Comparison of ENCODE assay signal across 27 mouse cellular contexts in the genomic region with DNA sequence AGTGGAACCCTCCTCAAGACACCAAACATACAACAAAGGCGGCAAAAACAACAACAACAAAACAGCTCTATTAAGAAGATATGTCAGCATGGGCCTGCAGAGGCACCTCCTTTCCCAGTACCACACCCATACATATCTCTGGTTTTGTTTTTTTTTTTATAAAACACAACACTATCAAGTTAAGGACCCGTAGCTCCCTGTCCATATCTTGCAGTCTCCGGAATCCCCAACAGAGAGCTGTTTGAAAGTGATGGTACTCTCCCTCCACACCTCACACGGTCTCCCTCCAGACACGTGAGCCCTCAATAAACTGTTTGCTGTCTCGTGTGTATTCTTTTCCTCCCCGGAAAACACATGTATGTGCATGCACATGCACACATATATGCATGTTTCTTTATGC. TPM values are rescaled to one million over a fixed set of nuclear protein-coding genes. Genes with fewer than 3 reads are reported as not detected.
DNase-seq lines count a peak whose midpoint lies in the region; ATAC-seq and TF ChIP-seq lines count a peak whose summit lies in the region.
"Had no signal": no experiment of that assay in that cellular context is flagged by ENCODE, and none has a peak within 500 bp of the region (broad histone marks: within the 10 kb centered on the region; RNA-seq: fewer than 3 reads in every experiment).

No protein-coding gene starts in this region.

- TF ChIP-seq EP300 in liver, postnatal 0 days (IDR thresholded peaks at IDR 0.05; ENCODE audit: low read depth), result no peak

- WGBS in liver, embryonic 12.5 days (ENCODE audit: insufficient replicate concordance), result 62% methylated on average over 7 of the region's 7 CpGs
- 69% methylated on average over 7 of the region's 7 CpGs for WGBS in liver, postnatal 0 days (ENCODE audit: insufficient replicate concordance)
- 42% methylated on average over 7 of the region's 7 CpGs for WGBS in liver, embryonic 15.5 days (ENCODE audit: insufficient replicate concordance)
- WGBS in liver, embryonic 11.5 days, result 72% methylated on average over 7 of the region's 7 CpGs
- 89% methylated on average over 7 of the region's 7 CpGs for WGBS in forebrain, embryonic 15.5 days
- 93% methylated on average over 7 of the region's 7 CpGs for WGBS in midbrain, embryonic 13.5 days

- peaks cover 20% of the 10 kb centered on the region for H3K4me1 ChIP-seq in liver, embryonic 12.5 days
- peaks cover 8% of the 10 kb centered on the region; the same call in 1 of the 2 replicates for H3K4me1 ChIP-seq in liver, postnatal 0 days (ENCODE audit: insufficient read depth)
- peaks cover 12% of the 10 kb centered on the region for H3K4me1 ChIP-seq in liver, embryonic 15.5 days (replicated peaks)
- peaks cover 10% of the 10 kb centered on the region for H3K4me1 ChIP-seq in liver, embryonic 11.5 days (replicated peaks; ENCODE audit: control insufficient read depth, insufficient read depth, low read length)
- H3K4me1 ChIP-seq in forebrain, embryonic 15.5 days, result no peaks in the 10 kb centered on the region
- H3K4me1 ChIP-seq in midbrain, embryonic 13.5 days (replicated peaks), result no peaks in the 10 kb centered on the region

- H3K9ac ChIP-seq in liver, embryonic 12.5 days, result no peak overlapping the region; the same call in 1 of the 2 replicates
- H3K9ac ChIP-seq in liver, postnatal 0 days (replicated peaks), result no peak overlapping the region
- H3K9ac ChIP-seq in liver, embryonic 15.5 days, result no peak overlapping the region
- no peak overlapping the region for H3K9ac ChIP-seq in liver, embryonic 11.5 days (ENCODE audit: low read depth, low read length)
- no peak overlapping the region for H3K9ac ChIP-seq in forebrain, embryonic 15.5 days (replicated peaks)
- H3K9ac ChIP-seq in midbrain, embryonic 13.5 days (replicated peaks), result no peak overlapping the region
- H3K9ac ChIP-seq: embryonic facial prominence, embryonic 13.5 days; embryonic facial prominence, embryonic 15.5 days; forebrain, embryonic 12.5 days had no signal

- H3K4me2 ChIP-seq in liver, embryonic 12.5 days, result no peak overlapping the region
- no peak overlapping the region for H3K4me2 ChIP-seq in liver, postnatal 0 days (ENCODE audit: low read depth, low read length)
- H3K4me2 ChIP-seq in liver, embryonic 15.5 days, result no peak overlapping the region
- H3K4me2 ChIP-seq in liver, embryonic 11.5 days, result no peak overlapping the region
- no peak overlapping the region for H3K4me2 ChIP-seq in forebrain, embryonic 15.5 days (replicated peaks)
- no peak overlapping the region for H3K4me2 ChIP-seq in midbrain, embryonic 13.5 days (replicated peaks)
- H3K4me2 ChIP-seq: embryonic facial prominence, embryonic 13.5 days; embryonic facial prominence, embryonic 15.5 days; forebrain, embryonic 12.5 days had no signal

- ATAC-seq in liver, embryonic 12.5 days, result 0 out of 2 replicates have a peak, but pooled peaks have one; percentile 41
- ATAC-seq in liver, postnatal 0 days, result no peak
- ATAC-seq in liver, embryonic 15.5 days (ENCODE audit: insufficient read depth), result peak; percentile 19; the same call in 1 of the 2 replicates
- no peak for ATAC-seq in liver, embryonic 11.5 days (replicated peaks; ENCODE audit: low FRiP score)
- ATAC-seq in megakaryocyte progenitor cell, adult 5-6 weeks (replicated peaks; ENCODE audit: poor library complexity), result peak; percentile 64
- no peak for ATAC-seq in forebrain, embryonic 15.5 days (replicated peaks)
- no peak for ATAC-seq in midbrain, embryonic 13.5 days
- ATAC-seq: forebrain, embryonic 14.5 days had no signal

- 0 out of 2 replicates have a peak, but pooled peaks cover 6% of the 10 kb centered on the region for H3K27me3 ChIP-seq in liver, embryonic 12.5 days (replicated peaks)
- no peaks in the 10 kb centered on the region for H3K27me3 ChIP-seq in liver, postnatal 0 days (ENCODE audit: insufficient read depth, low read length)
- H3K27me3 ChIP-seq in liver, embryonic 15.5 days, result no peaks in the 10 kb centered on the region
- H3K27me3 ChIP-seq in liver, embryonic 11.5 days (replicated peaks; ENCODE audit: control insufficient read depth, insufficient read depth, low read length), result no peaks in the 10 kb centered on the region
- no peaks in the 10 kb centered on the region for H3K27me3 ChIP-seq in forebrain, embryonic 15.5 days
- no peaks in the 10 kb centered on the region for H3K27me3 ChIP-seq in midbrain, embryonic 13.5 days
- H3K27me3 ChIP-seq: embryonic facial prominence, embryonic 13.5 days; embryonic facial prominence, embryonic 15.5 days; forebrain, embryonic 12.5 days had no signal

- no peaks in the 10 kb centered on the region for H3K9me3 ChIP-seq in liver, embryonic 12.5 days (replicated peaks)
- no peaks in the 10 kb centered on the region for H3K9me3 ChIP-seq in liver, postnatal 0 days (ENCODE audit: low read length)
- no peaks in the 10 kb centered on the region for H3K9me3 ChIP-seq in liver, embryonic 15.5 days (replicated peaks)
- no peaks in the 10 kb centered on the region for H3K9me3 ChIP-seq in liver, embryonic 11.5 days (ENCODE audit: control insufficient read depth, low read length)
- H3K9me3 ChIP-seq in forebrain, embryonic 15.5 days, result no peaks in the 10 kb centered on the region
- H3K9me3 ChIP-seq in midbrain, embryonic 13.5 days, result no peaks in the 10 kb centered on the region
- H3K9me3 ChIP-seq: embryonic facial prominence, embryonic 13.5 days; embryonic facial prominence, embryonic 15.5 days; forebrain, embryonic 10.5 days; forebrain, embryonic 12.5 days had no signal

- no peak for TF ChIP-seq CTCF in liver, postnatal 0 days (IDR thresholded peaks at IDR 0.05; ENCODE audit: low read depth)

- DNase-seq in liver, postnatal 0 days, result no peak
- DNase-seq in liver, embryonic 11.5 days (ENCODE audit: low spot score), result no peak
- DNase-seq: adrenal gland, adult 2 months; adrenal gland, postnatal 10 days; adrenal gland, postnatal 25 days; cerebellum, adult 11 months; cerebellum, adult 18-20 months; cerebellum, adult 8-10 months; cerebellum, adult 9-11 months; cerebellum, postnatal 14 days; cerebellum, postnatal 36 days; embryo, embryonic 11 days had no signal

- no peak overlapping the region for H3K27ac ChIP-seq in liver, embryonic 12.5 days
- H3K27ac ChIP-seq in liver, postnatal 0 days (ENCODE audit: low read depth), result no peak overlapping the region
- no peak overlapping the region for H3K27ac ChIP-seq in liver, embryonic 15.5 days (replicated peaks)
- H3K27ac ChIP-seq in liver, embryonic 11.5 days (ENCODE audit: low read depth, low read length), result no peak overlapping the region
- H3K27ac ChIP-seq in forebrain, embryonic 15.5 days (replicated peaks), result no peak overlapping the region
- no peak overlapping the region for H3K27ac ChIP-seq in midbrain, embryonic 13.5 days
- H3K27ac ChIP-seq: embryonic facial prominence, embryonic 13.5 days; embryonic facial prominence, embryonic 15.5 days; forebrain, embryonic 10.5 days; forebrain, embryonic 12.5 days had no signal

- no peak overlapping the region for H3K4me3 ChIP-seq in liver, embryonic 12.5 days
- H3K4me3 ChIP-seq in liver, postnatal 0 days (ENCODE audit: low read depth, low read length), result no peak overlapping the region
- H3K4me3 ChIP-seq in liver, embryonic 15.5 days (replicated peaks), result no peak overlapping the region
- no peak overlapping the region for H3K4me3 ChIP-seq in liver, embryonic 11.5 days (ENCODE audit: low read depth, low read length)
- H3K4me3 ChIP-seq in forebrain, embryonic 15.5 days, result no peak overlapping the region
- no peak overlapping the region for H3K4me3 ChIP-seq in midbrain, embryonic 13.5 days (replicated peaks)
- H3K4me3 ChIP-seq: embryonic facial prominence, embryonic 13.5 days; embryonic facial prominence, embryonic 15.5 days; erythroblast, embryonic 14.5 days; forebrain, embryonic 10.5 days; forebrain, embryonic 12.5 days had no signal

- H3K36me3 ChIP-seq in liver, embryonic 12.5 days, result no peaks in the 10 kb centered on the region
- H3K36me3 ChIP-seq in liver, postnatal 0 days (replicated peaks; ENCODE audit: insufficient read depth, low read length), result no peaks in the 10 kb centered on the region
- no peaks in the 10 kb centered on the region for H3K36me3 ChIP-seq in liver, embryonic 15.5 days (replicated peaks)
- no peaks in the 10 kb centered on the region for H3K36me3 ChIP-seq in liver, embryonic 11.5 days (ENCODE audit: control insufficient read depth, insufficient read depth, low read length)
- no peaks in the 10 kb centered on the region for H3K36me3 ChIP-seq in forebrain, embryonic 15.5 days
- H3K36me3 ChIP-seq in midbrain, embryonic 13.5 days, result no peaks in the 10 kb centered on the region
- H3K36me3 ChIP-seq: embryonic facial prominence, embryonic 13.5 days; embryonic facial prominence, embryonic 15.5 days; forebrain, embryonic 10.5 days; forebrain, embryonic 12.5 days had no signal

RNA-seq across cellular contexts. Expression of a gene that starts 43.8 kb away (rescaled TPM):
- not detected in 2 replicates for polyA plus RNA-seq in liver, embryonic 12.5 days (2016; fragmentation: Nextera tagmentation; extraction: Ambion mirVana)
- 0.47 and 0.67 TPM in 2 replicates for polyA plus RNA-seq in liver, postnatal 0 days (2015; fragmentation: Nextera tagmentation; extraction: Ambion mirVana)
- 0.38 and 0.48 TPM in 2 replicates for polyA plus RNA-seq in liver, embryonic 15.5 days (2015; fragmentation: Nextera tagmentation; extraction: Ambion mirVana)
- not detected in 2 replicates for polyA plus RNA-seq in liver, embryonic 11.5 days (2014; fragmentation: Nextera tagmentation; extraction: Ambion mirVana)
- total RNA-seq in megakaryocyte progenitor cell, adult 5-6 weeks (2015), result not detected in 2 replicates
- not detected in 2 replicates for total RNA-seq in megakaryocyte progenitor cell, adult 5-6 weeks (2017)
- polyA plus RNA-seq in forebrain, embryonic 15.5 days (2015; fragmentation: Nextera tagmentation; extraction: Ambion mirVana), result not detected in 2 replicates
- not detected in 2 replicates for polyA plus RNA-seq in midbrain, embryonic 13.5 days (2015; fragmentation: Nextera tagmentation; extraction: Ambion mirVana)
- total RNA-seq: adrenal gland, adult 2 months; adrenal gland, postnatal 10 days; adrenal gland, postnatal 25 days; common myeloid progenitor, adult 5-6 weeks; MEL had no signal
- polyA plus RNA-seq: adrenal gland, adult 2 months; brain, embryonic 14.5 days; C2C12; embryonic facial prominence, embryonic 13.5 days; embryonic facial prominence, embryonic 15.5 days; erythroblast, embryonic 14.5 days; forebrain, embryonic 10.5 days; forebrain, embryonic 12.5 days; forebrain, embryonic 14.5 days had no signal

RNA-seq across cellular contexts. Expression of a gene that starts 46.8 kb away (rescaled TPM):
- polyA plus RNA-seq in liver, embryonic 12.5 days (2016; fragmentation: Nextera tagmentation; extraction: Ambion mirVana), result 23.2 and 24.8 TPM in 2 replicates
- polyA plus RNA-seq in liver, postnatal 0 days (2015; fragmentation: Nextera tagmentation; extraction: Ambion mirVana), result 5.6 and 6.6 TPM in 2 replicates
- 14.6 and 17.7 TPM in 2 replicates for polyA plus RNA-seq in liver, embryonic 15.5 days (2015; fragmentation: Nextera tagmentation; extraction: Ambion mirVana)
- polyA plus RNA-seq in liver, embryonic 11.5 days (2014; fragmentation: Nextera tagmentation; extraction: Ambion mirVana), result 31.2 and 32.9 TPM in 2 replicates
- 83.1 and 106 TPM in 2 replicates for total RNA-seq in megakaryocyte progenitor cell, adult 5-6 weeks (2015)
- 30.1 and 39.4 TPM in 2 replicates for total RNA-seq in megakaryocyte progenitor cell, adult 5-6 weeks (2017)
- polyA plus RNA-seq in forebrain, embryonic 15.5 days (2015; fragmentation: Nextera tagmentation; extraction: Ambion mirVana), result 45.6 and 46.9 TPM in 2 replicates
- 48.5 and 49.9 TPM in 2 replicates for polyA plus RNA-seq in midbrain, embryonic 13.5 days (2015; fragmentation: Nextera tagmentation; extraction: Ambion mirVana)

Comparison
In these comparisons a context has a peak if more than half of its experiments do, and no peak if none do; other contexts are left out.
1. ATAC-seq: peak in liver, embryonic 12.5 days (single experiment), liver, embryonic 15.5 days (single experiment) and megakaryocyte progenitor cell, adult 5-6 weeks (single experiment); none in liver, postnatal 0 days (single experiment), liver, embryonic 11.5 days (single experiment), forebrain, embryonic 15.5 days (single experiment) and midbrain, embryonic 13.5 days (single experiment).